Mouse (Mus musculus) adrenal gland (tissue): Measurements from ENCODE around the gene Neurl1a.
"Not testable (repeated sequence)": the region's sequence is repeated elsewhere in the genome, so short reads cannot be mapped to it uniquely, and the experiment has no call there.

Experiments
- intact Hi-C: fragments of 180-260 bp; cut with DNase I; formaldehyde crosslinking; loops from one replicate; pipeline ENCODE4 v1.15.1; 2025
- long read RNA-seq, 2 experiments: library from polyadenylated mRNA; unstranded; transcript quantifications; one replicate each; pipeline ENCODE4 v2.0.0; 2020; ENCODE audit warnings: borderline replicate concordance in 1 of 2; ENCODE audit not compliant: insufficient replicate concordance in 1 of 2

Neurl1a gene
- long read RNA-seq, experiment 1, partial matches to known transcripts, result 7 of 9 reads
- long read RNA-seq, experiment 1, other reads (novel, unspliced or antisense), result 2 of 9 reads
- long read RNA-seq, experiment 2, partial matches to known transcripts, result 8 of 11 reads
- long read RNA-seq, experiment 2, other reads (novel, unspliced or antisense), result 3 of 11 reads

DNA sequence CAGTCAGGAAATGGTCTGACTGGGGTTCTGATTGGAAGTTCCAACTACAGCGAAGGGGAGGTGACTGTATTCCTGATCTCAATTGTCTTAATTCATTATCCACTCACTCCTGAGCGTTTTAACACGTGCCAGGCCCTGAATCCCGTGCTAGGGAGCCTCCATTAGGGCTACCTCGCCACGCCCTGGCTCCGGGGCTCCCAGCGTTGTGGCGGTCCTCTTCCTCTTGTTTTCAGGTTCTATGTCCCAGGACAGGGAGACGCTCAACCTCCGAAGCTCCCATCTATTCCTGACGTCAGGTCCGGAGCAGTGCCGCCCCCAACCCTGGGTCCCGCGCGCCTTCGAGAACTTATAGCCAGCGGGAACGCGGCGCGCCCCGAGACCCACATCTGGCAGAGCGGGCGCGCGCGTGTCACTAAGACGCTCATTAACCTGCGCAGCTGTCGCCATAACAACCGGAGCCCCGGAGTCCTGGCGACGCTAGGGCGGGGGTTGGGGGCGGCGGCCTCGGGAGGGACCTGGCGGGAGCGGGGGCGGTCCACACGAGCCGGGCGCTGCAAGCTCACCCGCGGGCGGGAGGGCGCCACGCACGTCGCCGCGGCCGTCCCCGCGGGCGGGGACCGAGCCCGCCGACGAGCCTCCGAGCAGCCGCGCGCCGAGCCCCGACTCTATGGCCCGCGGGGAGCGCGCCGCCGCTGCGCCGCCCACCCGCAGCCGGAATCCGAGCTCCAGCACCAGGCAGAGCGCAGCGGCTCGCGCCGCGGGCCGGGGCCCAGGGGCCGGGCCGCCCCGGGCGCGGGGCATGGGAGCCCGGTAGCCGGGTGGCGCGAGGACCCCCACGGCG is at the start of gene Neurl1a:
TSS of gene Neurl1a (plus strand) at position 390 of the 841 bp plus-strand sequence.
- intact Hi-C loops, result no loop called here

DNA sequence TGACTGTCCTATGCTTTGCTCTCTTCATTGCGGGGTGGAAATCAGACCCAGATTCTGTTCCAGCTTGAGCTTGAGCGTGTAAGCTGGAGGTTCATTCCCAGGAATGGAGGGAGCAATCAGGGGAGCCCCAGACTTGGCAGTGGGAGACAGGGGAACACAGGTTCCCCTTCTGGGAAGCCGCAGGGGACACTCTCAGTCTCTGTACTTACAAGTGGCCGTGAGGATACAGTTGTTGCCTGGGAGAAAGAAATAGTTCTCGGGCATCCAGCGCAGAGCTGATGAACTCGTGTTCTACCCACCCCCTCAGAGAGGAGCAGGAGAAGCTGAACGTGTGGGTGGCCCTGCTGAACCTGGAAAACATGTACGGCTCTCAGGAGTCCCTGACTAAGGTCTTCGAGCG is 49.8 kb upstream of the Neurl1a start:
- intact Hi-C loops, result no loop called here

DNA sequence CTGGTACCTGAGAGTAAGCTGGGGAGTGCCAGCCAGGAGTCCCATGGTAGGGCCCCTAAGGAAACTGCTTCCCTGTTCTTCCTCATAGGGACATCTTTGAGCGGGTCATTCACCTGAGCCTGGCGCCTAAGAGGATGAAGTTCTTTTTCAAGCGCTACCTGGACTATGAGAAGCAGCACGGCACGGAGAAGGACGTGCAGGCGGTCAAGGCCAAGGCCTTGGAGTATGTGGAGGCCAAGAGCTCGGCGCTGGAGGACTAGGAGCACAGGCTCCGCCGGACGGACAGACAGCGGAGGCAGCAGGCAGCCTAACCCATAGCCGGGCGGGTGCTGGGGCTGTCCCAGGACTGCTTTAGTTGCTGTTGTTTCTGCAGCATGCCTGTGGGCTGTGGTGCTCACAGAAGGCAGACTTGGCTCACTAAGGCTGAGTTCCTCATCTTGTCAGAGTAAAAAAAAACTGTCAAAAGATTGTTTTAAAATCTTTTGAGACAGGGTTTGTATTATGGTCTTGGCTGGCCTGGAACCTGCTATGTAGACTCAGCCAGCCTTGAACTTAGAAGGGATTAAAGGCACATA is 48.0 kb upstream of the Neurl1a start:
- intact Hi-C loops, result no loop called here

DNA sequence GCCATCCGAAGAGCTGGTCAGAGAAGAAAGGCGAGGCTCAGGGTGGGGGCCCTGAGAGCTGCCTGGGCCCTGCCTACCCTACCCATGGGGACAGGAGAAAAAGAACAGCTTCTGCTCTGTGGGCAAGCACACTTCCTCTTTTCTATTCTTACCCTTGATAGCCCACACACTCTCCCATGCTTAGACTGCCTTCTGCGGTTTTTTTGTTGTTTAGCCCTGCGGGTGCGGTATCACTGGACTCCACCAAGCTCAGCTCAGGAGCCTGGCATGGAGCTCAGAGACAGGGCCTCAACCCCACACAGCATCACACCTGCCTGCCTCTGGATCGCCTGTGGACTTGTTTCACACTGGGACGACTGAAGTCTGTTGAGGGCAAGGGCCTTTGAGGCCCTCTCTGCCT is 45.5 kb upstream of the Neurl1a start:
- intact Hi-C loops, result no loop called here

DNA sequence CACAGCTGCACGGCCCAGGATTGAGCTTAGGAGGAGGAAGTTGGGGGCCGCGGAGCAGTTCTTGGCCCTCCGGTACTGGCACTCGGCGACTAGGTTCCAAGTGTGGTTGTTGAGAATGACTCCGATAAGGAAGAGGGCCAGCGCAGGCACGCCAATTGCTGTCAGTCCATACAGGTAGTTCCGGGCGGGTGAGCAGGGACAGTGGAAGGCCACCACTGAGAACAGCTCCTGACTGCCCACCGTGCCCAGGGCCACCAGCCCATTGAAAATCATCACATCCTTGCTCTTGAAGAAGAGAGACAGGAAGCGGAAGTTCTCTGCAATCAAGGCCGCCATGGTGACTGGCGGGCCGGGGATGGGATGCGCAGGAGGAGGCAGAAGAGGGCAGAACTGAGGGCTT is 43.1 kb upstream of the Neurl1a start:
- intact Hi-C loops, result no loop called here

DNA sequence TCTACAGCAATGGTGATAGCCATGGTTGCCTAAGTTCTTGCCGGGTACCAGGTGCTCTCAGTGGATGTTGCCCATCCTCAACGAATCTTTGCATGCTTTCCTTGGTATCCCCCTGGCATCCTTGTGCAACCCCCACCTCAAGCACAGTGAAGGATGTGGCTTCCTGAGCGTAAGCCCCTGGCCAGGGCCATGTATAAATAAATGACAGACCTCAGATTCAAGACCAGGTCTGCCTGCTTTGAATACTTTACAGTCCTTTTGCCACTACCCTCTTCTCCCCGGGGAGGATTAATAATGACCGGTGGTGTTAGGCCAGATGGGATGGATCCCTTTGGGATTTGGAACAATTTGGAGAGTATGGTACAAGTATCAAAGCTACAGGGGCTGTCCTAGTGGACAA is 42.5 kb upstream of the Neurl1a start:
- intact Hi-C loops, result no loop called here

DNA sequence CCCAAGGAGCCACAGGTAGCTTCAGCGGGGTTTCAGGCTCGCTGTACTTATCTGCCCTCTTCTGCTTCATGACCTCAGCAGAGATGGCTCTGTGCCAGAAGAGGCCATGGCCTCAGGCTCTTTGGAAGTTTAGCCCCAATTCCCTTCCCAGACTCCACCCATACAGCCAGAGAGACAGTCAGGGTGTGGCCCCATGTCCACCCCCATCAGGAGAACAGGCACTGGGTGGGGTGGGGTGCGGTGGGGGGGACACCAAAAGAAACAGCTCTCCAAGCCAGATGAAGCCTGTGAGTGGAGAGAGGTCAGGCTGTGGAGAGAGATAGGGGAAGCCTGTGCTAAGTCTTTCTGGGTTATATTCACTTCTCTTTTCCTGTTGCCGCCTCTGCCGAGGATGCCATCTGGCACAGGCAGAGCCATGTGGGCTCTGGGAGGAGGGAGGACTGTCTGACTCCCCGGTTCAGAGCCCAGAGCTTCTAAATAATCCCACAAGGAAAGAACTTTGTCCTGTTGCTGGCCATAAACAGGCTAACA is 41.5 kb upstream of the Neurl1a start:
- intact Hi-C loops, result no loop called here

DNA sequence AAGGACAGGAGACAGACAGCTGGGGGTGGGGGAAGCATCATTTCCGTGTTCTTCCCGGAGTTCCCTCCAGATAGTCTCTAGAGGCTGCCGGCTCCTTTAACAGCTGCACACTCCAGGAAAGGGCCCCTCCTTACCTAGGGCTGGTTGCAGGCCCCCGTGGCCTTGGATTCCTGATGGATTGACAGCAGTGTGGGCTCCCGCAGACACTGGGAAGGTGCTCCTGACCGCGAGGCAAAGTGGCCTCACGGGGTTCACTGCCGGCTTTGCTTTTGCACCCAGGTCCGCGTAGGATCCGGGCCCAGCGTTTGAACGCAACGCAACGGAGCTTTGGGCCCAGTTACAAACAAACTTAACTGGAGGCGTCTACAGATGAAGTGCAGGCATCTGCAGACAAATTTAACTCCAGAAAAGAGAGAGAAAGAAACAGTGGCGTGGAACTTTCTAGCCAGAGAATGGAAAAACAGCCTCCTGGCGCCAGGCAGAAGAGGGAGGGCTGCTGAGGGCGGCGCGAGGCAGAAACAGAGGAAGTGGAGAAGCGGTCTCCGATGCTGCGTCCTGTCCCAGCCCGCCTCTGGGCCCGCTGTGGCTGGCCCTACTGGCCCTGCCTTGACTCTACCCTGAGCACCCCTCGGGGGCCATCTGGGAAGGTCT is 40.7 kb upstream of the Neurl1a start, which contains the start of gene Calhm2:
TSS of gene Calhm2 (minus strand) at position 524 of the 651 bp plus-strand sequence.
- intact Hi-C loops, result no loop called here

DNA sequence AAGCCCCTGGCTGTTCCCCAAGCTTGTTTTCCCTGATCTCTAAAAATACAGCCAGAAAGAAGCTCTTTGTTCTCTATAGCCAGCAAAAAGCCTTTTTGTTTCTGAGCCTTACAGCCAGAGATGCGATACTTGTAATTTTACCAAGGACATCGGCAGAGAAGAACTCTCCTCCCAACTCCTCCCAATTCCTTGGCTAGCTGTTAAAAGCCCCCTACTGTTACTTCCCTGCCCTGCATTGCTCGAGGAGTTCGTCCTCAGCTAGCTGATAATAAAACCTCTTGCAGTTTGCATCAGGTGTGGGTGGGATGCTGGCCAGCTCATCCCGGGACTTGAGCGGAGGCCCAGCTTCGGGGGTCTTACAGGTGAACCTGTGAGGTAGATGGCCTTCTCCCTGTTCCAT is 39.0 kb upstream of the Neurl1a start:
- intact Hi-C loops, result not testable (repeated sequence)

DNA sequence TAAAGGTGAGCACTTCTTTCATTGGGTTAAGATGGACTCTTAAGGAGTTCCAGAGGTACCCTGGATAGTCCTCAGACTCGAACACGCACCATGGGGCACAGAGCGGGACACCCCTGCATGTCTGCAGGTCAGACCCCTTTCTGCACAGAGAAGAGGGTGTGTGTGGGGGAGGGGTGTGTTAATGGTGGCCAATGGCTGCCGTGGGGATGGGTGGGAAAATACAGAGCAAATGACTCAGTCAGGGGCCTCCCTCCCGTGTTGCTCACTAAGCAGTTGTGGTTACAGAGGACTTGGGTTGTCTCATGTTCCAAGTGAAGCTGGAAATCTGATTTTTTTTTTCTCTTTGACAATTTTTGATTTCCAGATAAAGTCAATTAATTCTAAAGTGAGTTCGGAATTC is 36.2 kb upstream of the Neurl1a start:
- intact Hi-C loops, result no loop called here

DNA sequence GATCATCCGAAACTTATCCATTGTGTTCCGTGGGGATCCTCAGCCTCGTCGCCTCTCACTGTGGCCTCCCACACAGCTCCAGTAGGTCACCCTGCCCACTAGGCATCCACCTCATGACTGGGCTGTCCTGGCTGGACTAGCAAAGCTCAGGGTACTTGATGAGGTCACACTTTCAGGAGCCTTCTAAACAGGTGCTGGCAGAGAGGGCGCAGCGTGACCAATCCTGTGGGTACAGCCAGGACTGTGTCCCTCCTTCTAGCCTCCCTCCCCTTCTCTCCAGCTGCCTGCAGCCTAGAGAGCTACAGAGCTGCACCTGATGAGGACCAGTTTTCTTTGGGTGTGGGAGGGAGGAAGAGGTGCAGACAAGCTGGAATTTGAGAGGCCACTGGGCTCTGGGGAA is 34.5 kb upstream of the Neurl1a start, which contains the start of gene Calhm1:
TSS of gene Calhm1 (minus strand) at position 101 of the 400 bp plus-strand sequence.
- intact Hi-C loops, result no loop called here

DNA sequence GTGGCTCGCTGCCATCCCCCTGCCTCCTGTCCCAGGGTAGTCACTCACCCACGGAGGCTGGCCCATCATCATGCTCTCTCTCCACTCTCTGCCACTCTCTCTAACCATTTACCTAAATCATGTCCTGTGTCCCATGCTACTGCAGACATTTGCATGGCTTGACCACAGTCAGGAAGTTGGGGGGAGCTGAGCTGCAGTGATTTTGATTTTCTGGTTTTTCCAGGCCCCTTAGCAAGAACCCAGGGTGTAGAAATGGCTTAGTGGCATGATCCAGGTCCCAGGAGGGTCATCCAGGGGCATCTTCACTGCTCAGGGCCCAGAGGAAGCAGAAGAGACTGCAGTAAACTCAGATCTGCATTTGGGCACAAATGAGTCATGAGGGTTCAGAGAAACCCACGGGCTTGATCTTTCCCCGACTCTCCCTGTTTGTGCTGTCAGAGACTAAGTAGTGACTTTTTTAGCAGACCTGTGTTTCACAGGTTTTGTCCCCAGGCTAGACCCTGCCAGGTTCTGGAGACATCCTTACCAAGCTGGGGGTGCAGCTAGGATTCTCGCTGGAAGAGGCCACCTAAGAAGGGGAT is 30.3 kb upstream of the Neurl1a start:
- intact Hi-C loops, result no loop called here

DNA sequence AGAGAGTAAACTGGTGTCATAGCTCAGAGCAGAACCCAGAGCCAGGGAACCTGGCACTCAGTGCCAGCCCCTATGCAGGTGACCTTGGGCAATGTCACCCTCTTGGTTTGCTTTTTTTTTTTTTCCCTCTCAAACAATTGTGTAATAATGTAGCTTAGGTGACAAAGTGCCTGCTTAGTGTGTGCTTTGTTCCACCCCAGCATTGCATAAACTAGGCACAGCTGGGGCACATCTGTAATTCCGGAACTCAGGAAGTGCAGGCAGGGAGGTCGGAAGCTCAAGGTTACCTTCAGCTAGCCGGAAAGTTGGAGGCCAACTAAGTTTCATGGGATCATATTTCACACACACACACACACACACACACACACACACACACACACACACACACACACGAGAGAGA is 28.8 kb upstream of the Neurl1a start:
- intact Hi-C loops, result no loop called here

DNA sequence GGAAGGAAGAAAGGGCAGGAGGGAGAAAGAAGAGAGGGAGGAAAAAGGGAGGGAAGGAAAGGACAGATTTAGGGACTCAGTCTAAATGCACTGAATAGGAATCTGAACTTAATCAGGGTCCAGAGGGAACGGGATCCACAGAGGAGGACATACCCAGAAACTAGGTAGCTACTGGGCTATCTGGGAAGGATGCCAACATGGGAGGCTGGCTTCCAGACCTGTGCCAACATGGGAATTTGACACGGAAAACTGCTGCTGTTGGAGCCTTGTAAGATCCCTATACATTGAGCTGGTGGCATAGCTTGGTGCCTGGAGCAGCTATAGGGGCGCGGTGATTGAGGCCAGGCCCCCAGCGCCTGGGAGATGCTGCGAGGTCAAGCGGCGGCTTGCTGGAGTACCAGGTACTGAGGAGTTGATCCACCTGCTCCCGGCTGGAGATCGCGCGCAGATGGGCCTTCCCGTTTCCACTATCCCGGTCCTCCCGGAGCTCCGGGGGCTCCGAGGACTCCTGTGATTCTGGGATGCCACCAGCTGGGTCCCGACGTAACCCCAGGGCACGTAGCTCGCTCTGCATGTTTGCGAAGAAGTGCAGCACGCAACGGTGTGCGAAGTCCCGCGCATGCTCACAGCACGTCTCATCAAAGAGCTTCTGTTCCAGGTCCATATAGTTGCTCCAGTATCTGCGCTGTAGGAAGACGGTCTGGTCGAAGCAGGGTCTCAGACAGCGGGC is 27.1 kb upstream of the Neurl1a start:
- intact Hi-C loops, result no loop called here

DNA sequence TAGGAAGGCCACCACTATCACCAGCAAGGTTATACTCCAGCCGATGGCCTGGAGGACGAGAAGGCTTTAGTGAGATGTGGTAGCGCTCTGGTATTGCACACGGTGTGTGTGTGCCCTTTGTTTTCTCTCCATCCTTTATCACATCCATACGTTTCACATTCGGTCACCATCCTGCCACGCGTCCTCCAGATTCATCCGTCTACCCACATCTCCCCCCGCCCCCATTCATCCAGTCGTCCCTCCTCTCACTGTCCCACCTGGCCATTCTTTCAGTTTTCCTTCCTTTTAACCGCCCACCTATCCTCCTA is 26.6 kb upstream of the Neurl1a start:
- intact Hi-C loops, result no loop called here

DNA sequence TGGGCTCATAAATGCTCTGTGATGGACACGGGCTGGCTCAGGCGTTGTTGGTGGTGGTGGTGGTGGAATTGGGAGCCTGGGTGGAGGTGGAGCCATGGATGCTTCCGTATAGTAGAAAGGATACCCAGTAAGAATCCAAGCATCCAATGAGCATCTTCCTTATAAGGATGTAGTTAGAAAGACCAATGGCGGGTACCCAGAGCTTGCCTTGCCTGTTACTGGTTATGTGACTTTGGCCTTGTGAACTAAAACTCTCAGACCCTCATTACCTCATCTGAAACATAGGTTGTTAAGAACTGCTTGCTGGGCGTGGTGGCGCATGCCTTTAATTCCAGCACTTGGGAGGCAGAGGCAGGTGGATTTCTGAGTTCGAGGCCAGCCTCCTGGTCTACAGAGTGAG is 24.9 kb upstream of the Neurl1a start:
- intact Hi-C loops, result no loop called here

DNA sequence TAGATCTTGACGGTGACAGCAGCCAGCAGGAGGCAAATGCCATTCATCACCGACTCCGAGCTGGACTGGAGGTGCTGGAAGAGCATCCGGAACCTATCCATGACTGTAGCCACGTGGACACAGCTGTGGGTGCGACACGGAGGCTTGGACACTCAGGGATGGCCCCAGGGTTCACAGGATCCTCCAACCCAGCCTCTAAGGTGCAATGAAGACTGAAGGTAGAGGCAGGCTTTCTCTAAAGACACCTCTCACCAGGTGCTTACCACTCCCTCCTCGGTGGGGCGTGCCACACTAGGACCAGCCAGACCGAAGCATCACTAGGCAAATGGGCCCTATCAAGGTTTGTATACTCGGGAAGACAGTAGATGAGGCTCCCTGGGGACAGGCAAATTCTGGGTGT is 21.0 kb upstream of the Neurl1a start, which contains the start of gene Calhm3:
TSS of gene Calhm3 (minus strand) at position 101 of the 400 bp plus-strand sequence.
- intact Hi-C loops, result no loop called here

DNA sequence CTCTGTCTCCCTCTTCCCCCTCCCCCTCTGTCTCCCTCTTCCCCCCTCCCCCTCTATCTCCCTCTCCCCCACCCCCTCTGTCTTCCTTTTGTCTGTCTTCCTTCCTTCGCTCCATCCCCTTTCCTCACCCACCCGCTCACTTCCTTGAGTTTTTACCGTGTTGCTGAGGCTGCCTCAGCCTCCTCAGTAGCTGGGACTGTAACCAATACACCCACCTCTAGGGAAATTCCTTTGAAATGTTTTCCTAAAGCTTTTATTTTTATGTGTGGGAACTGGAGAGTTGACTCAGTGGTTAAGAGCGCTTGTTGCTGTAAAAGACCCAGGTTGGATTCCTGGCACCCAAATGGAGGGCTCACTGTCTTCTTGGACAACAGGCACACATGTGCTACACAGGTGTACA is 17.0 kb upstream of the Neurl1a start:
- intact Hi-C loops, result no loop called here

DNA sequence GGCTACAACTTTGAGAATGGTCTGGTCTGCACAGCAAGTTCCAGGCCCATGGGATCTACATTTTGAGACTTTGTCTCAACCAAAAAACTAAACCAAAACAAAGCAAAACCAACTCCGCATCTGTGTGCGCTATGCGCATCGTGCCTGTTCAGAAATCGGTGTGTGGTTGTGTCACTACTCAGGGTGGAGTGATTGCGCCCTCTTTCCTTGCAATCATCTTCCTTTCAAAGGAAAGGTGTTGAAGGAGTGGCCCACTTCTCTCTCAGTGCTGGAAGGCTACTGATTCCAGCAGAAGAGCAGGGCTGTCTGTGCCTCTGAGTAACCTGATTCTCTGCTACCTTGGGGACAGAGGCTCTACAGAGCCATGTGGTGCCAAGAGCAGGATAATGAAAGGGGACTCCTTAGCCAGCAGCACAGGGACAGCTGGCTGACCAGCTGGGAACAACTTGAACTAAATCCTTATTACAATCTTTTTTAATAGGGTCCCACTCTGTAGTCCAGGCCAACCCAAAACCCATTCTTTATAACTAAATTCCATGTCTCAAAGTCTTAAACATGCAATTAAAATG is 15.4 kb upstream of the Neurl1a start:
- intact Hi-C loops, result no loop called here

DNA sequence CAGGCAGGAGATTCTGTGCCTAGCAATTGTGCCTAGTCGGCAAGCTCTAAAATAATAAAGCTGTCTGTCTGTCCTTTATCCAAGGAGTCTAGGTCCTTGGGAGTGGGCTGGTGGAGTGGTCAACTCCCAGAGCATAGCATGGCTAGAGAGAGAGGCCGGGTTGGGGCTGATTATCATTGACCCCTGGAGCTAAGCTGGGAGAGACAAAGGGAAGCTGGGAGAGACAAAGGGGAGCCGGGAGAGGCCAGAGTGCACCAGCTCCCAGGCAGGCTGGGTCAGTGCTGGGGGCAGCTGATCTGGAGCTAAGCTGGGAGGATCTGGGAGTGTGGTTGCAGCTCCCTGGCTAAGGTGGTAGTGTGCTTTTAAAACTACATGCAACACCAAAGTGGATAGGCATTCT is 11.9 kb upstream of the Neurl1a start:
- intact Hi-C loops, result loop anchor here (5.0 kb wide), 1 partner anchor 99 kb away; the partner anchor contains the start of gene Taf5
